Mouse (Mus musculus): ENCODE data around the gene Gm13695. TPM values are rescaled to one million over a fixed set of nuclear protein-coding genes. Genes with fewer than 3 reads are reported as not detected.
"Not testable (repeated sequence)": the region's sequence is repeated elsewhere in the genome, so short reads cannot be mapped to it uniquely, and the experiment has no call there.

The Gm13695 gene
- polyA plus RNA-seq, 1 experiment from 2014 or later: not detected

- WGBS: no CpG with 5 or more reads among the region's 6 CpGs
- H3K4me3 ChIP-seq (ENCODE audit: low read depth, low read length); ATAC-seq; H3K27me3 ChIP-seq (replicated peaks; ENCODE audit: control insufficient read depth, insufficient read depth, low read length); H3K36me3 ChIP-seq (ENCODE audit: control insufficient read depth, insufficient read depth, low read length); H3K9ac ChIP-seq (ENCODE audit: low read length); H3K9me3 ChIP-seq (replicated peaks; ENCODE audit: control insufficient read depth, low read length); H3K27ac ChIP-seq (ENCODE audit: low read depth, low read length); H3K4me1 ChIP-seq (ENCODE audit: control insufficient read depth, insufficient read depth, low read length); H3K4me2 ChIP-seq (ENCODE audit: low read length); DNase-seq (ENCODE audit: low spot score): not testable (repeated sequence)
These were observed 17.3 kb downstream of the Gm13695 start, which contains the start of gene Gm13697 for GRCm38 (mm10) chr2:83984443-83984842. Gene Gm13697 (plus strand): TSS chr2:83984743.

GRCm38 (mm10) chr2:83990253-83990652 is 23.1 kb downstream of the Gm13695 start, which contains the start of gene Gm13691:
Gene Gm13691 (plus strand): TSS chr2:83990553.
- not testable (repeated sequence) for ATAC-seq; H3K9me3 ChIP-seq (replicated peaks; ENCODE audit: control insufficient read depth, low read length); H3K27me3 ChIP-seq (replicated peaks; ENCODE audit: control insufficient read depth, insufficient read depth, low read length); H3K27ac ChIP-seq (ENCODE audit: low read depth, low read length); H3K36me3 ChIP-seq (ENCODE audit: control insufficient read depth, insufficient read depth, low read length); H3K4me3 ChIP-seq (ENCODE audit: low read depth, low read length); DNase-seq (ENCODE audit: low spot score); H3K4me2 ChIP-seq (ENCODE audit: low read length); H3K4me1 ChIP-seq (ENCODE audit: control insufficient read depth, insufficient read depth, low read length); H3K9ac ChIP-seq (ENCODE audit: low read length)
- no CpG with 5 or more reads among the region's 6 CpGs for WGBS

GRCm38 (mm10) chr2:83993639-83994255 is 26.6 kb downstream of the Gm13695 start:
- H3K27me3 ChIP-seq (replicated peaks; ENCODE audit: control insufficient read depth, insufficient read depth, low read length); H3K4me1 ChIP-seq (ENCODE audit: control insufficient read depth, insufficient read depth, low read length); ATAC-seq; H3K36me3 ChIP-seq (ENCODE audit: control insufficient read depth, insufficient read depth, low read length); DNase-seq (ENCODE audit: low spot score); H3K9me3 ChIP-seq (replicated peaks; ENCODE audit: control insufficient read depth, low read length); H3K27ac ChIP-seq (ENCODE audit: low read depth, low read length); H3K9ac ChIP-seq (ENCODE audit: low read length); H3K4me2 ChIP-seq (ENCODE audit: low read length); H3K4me3 ChIP-seq (ENCODE audit: low read depth, low read length): not testable (repeated sequence)
- 81% methylated on average over 6 of the region's 9 CpGs for WGBS

GRCm38 (mm10) chr2:83994526-83994925 is 27.4 kb downstream of the Gm13695 start:
- H3K27me3 ChIP-seq (replicated peaks; ENCODE audit: control insufficient read depth, insufficient read depth, low read length); H3K36me3 ChIP-seq (ENCODE audit: control insufficient read depth, insufficient read depth, low read length); H3K4me2 ChIP-seq (ENCODE audit: low read length); H3K9ac ChIP-seq (ENCODE audit: low read length); DNase-seq (ENCODE audit: low spot score); H3K4me1 ChIP-seq (ENCODE audit: control insufficient read depth, insufficient read depth, low read length); ATAC-seq; H3K27ac ChIP-seq (ENCODE audit: low read depth, low read length); H3K4me3 ChIP-seq (ENCODE audit: low read depth, low read length); H3K9me3 ChIP-seq (replicated peaks; ENCODE audit: control insufficient read depth, low read length): not testable (repeated sequence)
- no CpG with 5 or more reads among the region's 3 CpGs for whole genome bisulfite sequencing

GRCm38 (mm10) chr2:84008913-84009312 is 41.8 kb downstream of the Gm13695 start:
- 0 out of 2 replicates have a peak, but pooled peaks have one; percentile 40 for ATAC-seq

GRCm38 (mm10) chr2:84009818-84010217 is 42.7 kb downstream of the Gm13695 start:
- Histone ChIP-seq H3K4me1 (ENCODE audit: control insufficient read depth, insufficient read depth, low read length) (no peaks in the 10 kb centered on the region), H3K4me2 (ENCODE audit: low read length) (no peak overlapping the region), H3K27me3 (replicated peaks; ENCODE audit: control insufficient read depth, insufficient read depth, low read length) (no peaks in the 10 kb centered on the region), H3K4me3 (ENCODE audit: low read depth, low read length) (no peak overlapping the region), H3K27ac (ENCODE audit: low read depth, low read length) (no peak overlapping the region), H3K36me3 (ENCODE audit: control insufficient read depth, insufficient read depth, low read length) (no peaks in the 10 kb centered on the region), H3K9ac (ENCODE audit: low read length) (no peak overlapping the region), H3K9me3 (replicated peaks; ENCODE audit: control insufficient read depth, low read length) (no peaks in the 10 kb centered on the region)
- no peak for DNase-seq (ENCODE audit: low spot score)
- ATAC-seq: no peak
- 93% methylated on average over 3 of the region's 3 CpGs for WGBS

More at GRCm38 (mm10) chr2:84008913-84009312, 41.8 kb downstream of the Gm13695 start:
- 53% methylated on average over 1 of the region's 1 CpGs for WGBS
- Histone ChIP-seq H3K27ac (ENCODE audit: low read depth, low read length) (no peak overlapping the region), H3K4me3 (ENCODE audit: low read depth, low read length) (no peak overlapping the region), H3K36me3 (ENCODE audit: control insufficient read depth, insufficient read depth, low read length) (no peaks in the 10 kb centered on the region), H3K4me2 (ENCODE audit: low read length) (no peak overlapping the region), H3K9ac (ENCODE audit: low read length) (no peak overlapping the region), H3K9me3 (replicated peaks; ENCODE audit: control insufficient read depth, low read length) (no peaks in the 10 kb centered on the region), H3K27me3 (replicated peaks; ENCODE audit: control insufficient read depth, insufficient read depth, low read length) (no peaks in the 10 kb centered on the region), H3K4me1 (ENCODE audit: control insufficient read depth, insufficient read depth, low read length) (no peaks in the 10 kb centered on the region)
- peak; percentile 51 for DNase-seq (ENCODE audit: low spot score)

GRCm38 (mm10) chr2:84014572-84014971 is 47.5 kb downstream of the Gm13695 start:
- ATAC-seq (no peak), DNase-seq (ENCODE audit: low spot score) (no peak)
- 80% methylated on average over 6 of the region's 6 CpGs for WGBS

GRCm38 (mm10) chr2:84016291-84016690 is 49.2 kb downstream of the Gm13695 start:
- H3K27ac ChIP-seq (ENCODE audit: low read depth, low read length); H3K9ac ChIP-seq (ENCODE audit: low read length); ATAC-seq; H3K36me3 ChIP-seq (ENCODE audit: control insufficient read depth, insufficient read depth, low read length); H3K4me1 ChIP-seq (ENCODE audit: control insufficient read depth, insufficient read depth, low read length); H3K4me2 ChIP-seq (ENCODE audit: low read length); DNase-seq (ENCODE audit: low spot score); H3K4me3 ChIP-seq (ENCODE audit: low read depth, low read length); H3K9me3 ChIP-seq (replicated peaks; ENCODE audit: control insufficient read depth, low read length); H3K27me3 ChIP-seq (replicated peaks; ENCODE audit: control insufficient read depth, insufficient read depth, low read length): not testable (repeated sequence)
- WGBS: 88% methylated on average over 4 of the region's 5 CpGs

More at GRCm38 (mm10) chr2:84014572-84014971, 47.5 kb downstream of the Gm13695 start:
- H3K4me2 ChIP-seq (ENCODE audit: low read length): no peak overlapping the region
- no peaks in the 10 kb centered on the region for H3K9me3 ChIP-seq (replicated peaks; ENCODE audit: control insufficient read depth, low read length)
- no peaks in the 10 kb centered on the region for H3K4me1 ChIP-seq (ENCODE audit: control insufficient read depth, insufficient read depth, low read length)
- no peak overlapping the region for H3K27ac ChIP-seq (ENCODE audit: low read depth, low read length)
- no peaks in the 10 kb centered on the region for H3K27me3 ChIP-seq (replicated peaks; ENCODE audit: control insufficient read depth, insufficient read depth, low read length)
- H3K9ac ChIP-seq (ENCODE audit: low read length): no peak overlapping the region
- no peak overlapping the region for H3K4me3 ChIP-seq (ENCODE audit: low read depth, low read length)
- H3K36me3 ChIP-seq (ENCODE audit: control insufficient read depth, insufficient read depth, low read length): no peaks in the 10 kb centered on the region

- Histone ChIP-seq H3K36me3 (ENCODE audit: control insufficient read depth, insufficient read depth, low read length) (no peaks in the 10 kb centered on the region), H3K4me3 (ENCODE audit: low read depth, low read length) (no peak overlapping the region), H3K4me1 (ENCODE audit: control insufficient read depth, insufficient read depth, low read length) (no peaks in the 10 kb centered on the region), H3K4me2 (ENCODE audit: low read length) (no peak overlapping the region), H3K9ac (ENCODE audit: low read length) (no peak overlapping the region), H3K27me3 (replicated peaks; ENCODE audit: control insufficient read depth, insufficient read depth, low read length) (no peaks in the 10 kb centered on the region), H3K27ac (ENCODE audit: low read depth, low read length) (no peak overlapping the region), H3K9me3 (replicated peaks; ENCODE audit: control insufficient read depth, low read length) (no peaks in the 10 kb centered on the region)
- DNase-seq (ENCODE audit: low spot score) (no peak), ATAC-seq (no peak)
- 71% methylated on average over 3 of the region's 3 CpGs for WGBS
These were observed 51.2 kb downstream of the Gm13695 start for GRCm38 (mm10) chr2:84018330-84018729.

All from forebrain, embryonic 14.5 days (tissue).